Mouse (Mus musculus): ENCODE results near the gene Rere.

GRCm38 (mm10) chr4:150448433-150448832 is 167.0 kb downstream of the Rere start:
- TF ChIP-seq CTCF (IDR thresholded peaks at IDR 0.05; ENCODE audit: control insufficient read depth, insufficient read depth, insufficient replicate concordance, low read depth, low read length) (no peak), POLR2A (IDR thresholded peaks at IDR 0.05; ENCODE audit: control insufficient read depth, low read depth, low read length) (no peak)
